Mouse (Mus musculus): ENCODE results near the gene Zcchc10.
A peak's percentile ranks its signal among the peaks of the same experiment; 100 is the strongest.
"Not testable (repeated sequence)": the region's sequence is repeated elsewhere in the genome, so short reads cannot be mapped to it uniquely, and the experiment has no call there.

The Zcchc10 gene

GRCm38 (mm10) chr11:53308251-53308864 is 16.1 kb upstream of the Zcchc10 start:
- Histone ChIP-seq H3K4me3 (replicated peaks; ENCODE audit: low read length) (no peak overlapping the region), H3K36me3 (ENCODE audit: insufficient read depth, low read length) (no peaks in the 10 kb centered on the region), H3K4me1 (replicated peaks; ENCODE audit: low read depth, low read length) (peaks cover 57% of the 10 kb centered on the region), H3K9me3 (ENCODE audit: low read length) (no peaks in the 10 kb centered on the region), H3K27me3 (ENCODE audit: insufficient read depth, low read length) (no peaks in the 10 kb centered on the region)
- no peak for TF ChIP-seq NANOG (IDR thresholded peaks at IDR 0.05; ENCODE audit: borderline replicate concordance, low read length)
- no peak for TF ChIP-seq CTCF (conservative IDR thresholded peaks at IDR 0.05; ENCODE audit: low read length)
- no peak for TF ChIP-seq POU5F1 (IDR thresholded peaks at IDR 0.05; ENCODE audit: borderline replicate concordance, low read length)

DNA sequence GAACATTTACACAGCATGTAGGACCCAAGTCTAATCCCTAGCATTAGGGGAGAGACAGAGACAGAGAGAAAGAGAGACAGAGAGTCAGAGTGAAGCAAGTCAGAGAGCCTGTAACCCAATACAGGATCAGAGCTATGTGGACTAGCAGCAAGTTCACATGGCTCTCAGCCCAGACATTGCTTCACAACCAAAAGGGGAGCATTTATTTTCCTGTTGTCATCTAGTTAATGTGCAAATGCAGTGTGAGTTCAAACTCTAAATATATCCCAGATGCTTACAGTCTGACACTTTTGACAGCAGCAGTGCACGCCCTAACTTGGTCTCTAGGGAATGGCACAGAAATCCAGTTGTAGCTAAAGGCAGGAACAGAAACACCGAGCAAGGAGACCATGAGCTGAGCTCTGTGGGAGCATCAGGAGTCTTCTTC is 15.6 kb upstream of the Zcchc10 start:
- Histone ChIP-seq H3K4me3 (replicated peaks; ENCODE audit: low read length) (no peak overlapping the region), H3K9me3 (ENCODE audit: low read length) (no peaks in the 10 kb centered on the region), H3K4me1 (replicated peaks; ENCODE audit: low read depth, low read length) (peaks cover 57% of the 10 kb centered on the region), H3K36me3 (ENCODE audit: insufficient read depth, low read length) (no peaks in the 10 kb centered on the region), H3K27me3 (ENCODE audit: insufficient read depth, low read length) (no peaks in the 10 kb centered on the region)
- TF ChIP-seq NANOG (IDR thresholded peaks at IDR 0.05; ENCODE audit: borderline replicate concordance, low read length) = no peak
- no peak for TF ChIP-seq CTCF (conservative IDR thresholded peaks at IDR 0.05; ENCODE audit: low read length)
- TF ChIP-seq POU5F1 (IDR thresholded peaks at IDR 0.05; ENCODE audit: borderline replicate concordance, low read length) = no peak

DNA sequence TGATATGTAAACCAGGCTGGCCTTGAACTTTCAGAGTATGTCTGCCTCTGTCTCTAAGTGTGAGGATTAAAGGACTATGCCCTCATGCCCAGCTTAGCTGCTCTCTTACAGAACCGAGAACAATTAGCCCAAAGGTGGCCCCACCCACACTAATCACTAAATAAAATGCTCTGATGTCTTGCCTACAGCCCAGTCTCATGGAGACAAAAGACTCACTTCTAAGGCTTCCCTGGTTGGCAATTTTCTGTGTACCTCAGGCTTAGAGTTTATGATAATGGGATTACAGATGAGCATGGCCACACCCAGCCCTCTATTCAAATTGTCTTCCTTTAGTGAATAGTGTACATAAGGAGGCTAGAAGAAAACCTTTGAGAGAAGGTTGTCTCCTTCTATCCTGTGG is 13.1 kb upstream of the Zcchc10 start:
- Histone ChIP-seq H3K4me1 (replicated peaks; ENCODE audit: low read depth, low read length) (peaks cover 46% of the 10 kb centered on the region), H3K36me3 (ENCODE audit: insufficient read depth, low read length) (no peaks in the 10 kb centered on the region), H3K9me3 (ENCODE audit: low read length) (no peaks in the 10 kb centered on the region), H3K4me3 (replicated peaks; ENCODE audit: low read length) (no peak overlapping the region; the same call in 1 of the 2 replicates), H3K27me3 (ENCODE audit: insufficient read depth, low read length) (no peaks in the 10 kb centered on the region)
- TF ChIP-seq NANOG (IDR thresholded peaks at IDR 0.05; ENCODE audit: borderline replicate concordance, low read length) = peak; percentile 75; the same call in 1 of the 2 replicates
- no peak for TF ChIP-seq POU5F1 (IDR thresholded peaks at IDR 0.05; ENCODE audit: borderline replicate concordance, low read length)

DNA sequence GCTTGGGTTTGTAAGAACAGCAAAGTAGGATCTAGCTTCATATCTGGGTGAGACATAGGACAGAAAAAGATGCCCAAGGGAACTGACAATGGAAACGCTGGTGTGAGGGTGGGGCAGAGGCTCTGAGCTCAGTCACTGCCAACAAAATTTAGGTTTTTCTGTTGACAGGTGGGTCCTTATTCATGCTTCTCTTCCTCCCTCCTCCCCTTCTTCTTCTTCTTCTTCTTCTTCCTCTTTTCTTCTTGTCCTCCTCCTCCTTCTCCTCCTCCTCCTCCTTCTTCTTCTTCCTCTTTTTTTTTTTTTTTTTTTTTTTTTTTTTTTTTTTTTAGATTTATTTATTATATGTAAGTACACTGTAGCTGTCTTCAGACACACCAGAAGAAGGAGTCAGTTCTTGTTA is 11.7 kb upstream of the Zcchc10 start:
- not testable (repeated sequence) for H3K36me3 ChIP-seq (ENCODE audit: insufficient read depth, low read length); H3K27me3 ChIP-seq (ENCODE audit: insufficient read depth, low read length); H3K4me3 ChIP-seq (replicated peaks; ENCODE audit: low read length); H3K9me3 ChIP-seq (ENCODE audit: low read length)
- H3K4me1 ChIP-seq (replicated peaks; ENCODE audit: low read depth, low read length) = peaks cover 54% of the 10 kb centered on the region

GRCm38 (mm10) chr11:53314770-53315173 is 9.7 kb upstream of the Zcchc10 start:
- TF ChIP-seq POU5F1 (IDR thresholded peaks at IDR 0.05; ENCODE audit: borderline replicate concordance, low read length) = no peak
- TF ChIP-seq NANOG (IDR thresholded peaks at IDR 0.05; ENCODE audit: borderline replicate concordance, low read length) = no peak
- no peak for TF ChIP-seq CTCF (conservative IDR thresholded peaks at IDR 0.05; ENCODE audit: low read length)
- Histone ChIP-seq H3K9me3 (ENCODE audit: low read length) (no peaks in the 10 kb centered on the region), H3K4me1 (replicated peaks; ENCODE audit: low read depth, low read length) (peaks cover 61% of the 10 kb centered on the region), H3K36me3 (ENCODE audit: insufficient read depth, low read length) (no peaks in the 10 kb centered on the region), H3K4me3 (replicated peaks; ENCODE audit: low read length) (no peak overlapping the region), H3K27me3 (ENCODE audit: insufficient read depth, low read length) (no peaks in the 10 kb centered on the region)

GRCm38 (mm10) chr11:53316996-53317395 is 7.5 kb upstream of the Zcchc10 start:
- peaks cover 55% of the 10 kb centered on the region for H3K4me1 ChIP-seq (replicated peaks; ENCODE audit: low read depth, low read length)
- H3K9me3 ChIP-seq (ENCODE audit: low read length) = no peaks in the 10 kb centered on the region
- H3K27me3 ChIP-seq (ENCODE audit: insufficient read depth, low read length) = no peaks in the 10 kb centered on the region
- no peaks in the 10 kb centered on the region for H3K36me3 ChIP-seq (ENCODE audit: insufficient read depth, low read length)
- TF ChIP-seq POU5F1 (IDR thresholded peaks at IDR 0.05; ENCODE audit: borderline replicate concordance, low read length) (no peak), NANOG (IDR thresholded peaks at IDR 0.05; ENCODE audit: borderline replicate concordance, low read length) (no peak), CTCF (conservative IDR thresholded peaks at IDR 0.05; ENCODE audit: low read length) (no peak)
- H3K4me3 ChIP-seq (replicated peaks; ENCODE audit: low read length) = no peak overlapping the region

GRCm38 (mm10) chr11:53318041-53318440 is 6.4 kb upstream of the Zcchc10 start:
- Histone ChIP-seq H3K36me3 (ENCODE audit: insufficient read depth, low read length) (no peaks in the 10 kb centered on the region), H3K9me3 (ENCODE audit: low read length) (no peaks in the 10 kb centered on the region), H3K4me1 (replicated peaks; ENCODE audit: low read depth, low read length) (peaks cover 57% of the 10 kb centered on the region), H3K4me3 (replicated peaks; ENCODE audit: low read length) (no peak overlapping the region), H3K27me3 (ENCODE audit: insufficient read depth, low read length) (no peaks in the 10 kb centered on the region)
- TF ChIP-seq CTCF (conservative IDR thresholded peaks at IDR 0.05; ENCODE audit: low read length) (no peak), POU5F1 (IDR thresholded peaks at IDR 0.05; ENCODE audit: borderline replicate concordance, low read length) (no peak)

DNA sequence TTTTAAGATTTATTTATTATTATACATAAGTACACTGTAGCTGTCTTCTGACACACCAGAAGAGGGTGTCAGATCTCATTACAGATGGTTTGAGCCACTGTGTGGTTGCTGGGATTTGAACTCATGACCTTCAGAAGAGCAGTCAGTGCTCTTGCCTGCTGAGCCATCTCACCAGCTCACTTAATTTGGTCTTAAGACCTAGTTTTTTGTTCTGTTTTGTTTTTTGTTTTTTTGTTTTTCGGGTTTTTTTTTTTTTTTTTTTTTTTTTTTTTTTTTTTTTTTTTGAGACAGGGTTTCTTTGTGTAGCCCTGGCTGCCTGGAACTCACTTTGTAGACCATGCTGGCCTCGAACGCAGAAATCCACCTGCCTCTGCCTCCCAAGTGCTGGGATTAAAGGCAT is 5.9 kb upstream of the Zcchc10 start:
- H3K4me1 ChIP-seq (replicated peaks; ENCODE audit: low read depth, low read length) = peaks cover 62% of the 10 kb centered on the region
- not testable (repeated sequence) for H3K9me3 ChIP-seq (ENCODE audit: low read length); H3K27me3 ChIP-seq (ENCODE audit: insufficient read depth, low read length); H3K36me3 ChIP-seq (ENCODE audit: insufficient read depth, low read length); H3K4me3 ChIP-seq (replicated peaks; ENCODE audit: low read length)

DNA sequence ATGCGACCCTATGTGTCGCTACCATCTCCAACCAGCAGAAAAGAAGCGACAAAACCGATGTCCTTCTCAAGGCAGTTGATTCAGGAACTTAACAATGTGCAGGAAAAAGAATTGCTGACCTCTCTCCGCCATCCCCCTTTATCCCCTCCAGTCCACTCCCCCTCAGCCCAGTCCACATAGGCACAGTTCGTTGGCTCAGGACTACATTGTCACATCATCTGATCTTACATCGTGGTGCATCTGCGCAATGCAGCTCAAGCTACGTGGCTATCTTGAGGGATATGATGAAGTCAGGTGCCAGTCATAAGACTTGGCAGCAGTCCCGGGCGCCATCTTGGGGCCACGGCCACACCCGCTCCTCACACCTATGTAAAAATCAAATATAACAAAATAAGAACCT is 4.6 kb upstream of the Zcchc10 start:
- not testable (repeated sequence) for H3K27me3 ChIP-seq (ENCODE audit: insufficient read depth, low read length); H3K9me3 ChIP-seq (ENCODE audit: low read length); H3K36me3 ChIP-seq (ENCODE audit: insufficient read depth, low read length); H3K4me3 ChIP-seq (replicated peaks; ENCODE audit: low read length)
- peaks cover 70% of the 10 kb centered on the region for H3K4me1 ChIP-seq (replicated peaks; ENCODE audit: low read depth, low read length)
